Mouse (Mus musculus): ENCODE measurements around the gene Ctsh. TPM values are rescaled to one million over a fixed set of nuclear protein-coding genes. Genes with fewer than 3 reads are reported as not detected.

The Ctsh gene
- polyA plus RNA-seq (2015; fragmentation: Nextera tagmentation; extraction: Ambion mirVana), result 16.1 and 21.9 TPM in 2 replicates

DNA sequence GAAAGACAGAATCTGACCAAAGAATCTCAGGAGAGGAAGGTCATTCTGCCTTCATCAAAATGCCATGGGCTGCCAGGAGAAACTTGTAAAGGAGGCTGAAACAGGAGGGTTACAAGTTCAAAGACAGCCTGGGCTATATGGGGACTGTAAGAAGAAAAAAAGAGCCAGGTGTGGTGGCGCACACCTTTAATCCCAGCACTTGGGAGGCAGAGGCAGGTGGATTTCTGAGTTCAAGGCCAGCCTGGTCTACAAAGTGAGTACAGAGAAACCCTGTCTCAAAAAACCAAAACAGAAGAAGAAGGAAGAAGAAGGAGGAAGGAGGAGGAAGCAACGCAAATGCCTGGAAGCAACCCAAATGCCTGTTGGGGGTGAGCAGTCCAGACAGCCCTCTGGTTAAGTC lies at the start of gene Ctsh:
Gene Ctsh, plus strand, starts transcription at position 301 of the 400 bp plus-strand sequence.
- Histone ChIP-seq H3K27ac (replicated peaks) (no peak within 1 kb of the TSS), H3K27me3 (no peaks in the 10 kb centered on the region; the same call in 1 of the 2 replicates), H3K4me1 (peaks cover 10% of the 10 kb centered on the region), H3K4me3 (peak within 1 kb of the TSS; percentile 34), H3K4me2 (replicated peaks) (peak within 1 kb of the TSS; percentile 48), H3K9ac (replicated peaks) (peak within 1 kb of the TSS; percentile 19; the same call in 1 of the 2 replicates), H3K9me3 (no peaks in the 10 kb centered on the region), H3K36me3 (no peaks in the 10 kb centered on the region)
- WGBS, result 87% methylated on average over 2 of the region's 2 CpGs
- ATAC-seq (replicated peaks), result no peak

DNA sequence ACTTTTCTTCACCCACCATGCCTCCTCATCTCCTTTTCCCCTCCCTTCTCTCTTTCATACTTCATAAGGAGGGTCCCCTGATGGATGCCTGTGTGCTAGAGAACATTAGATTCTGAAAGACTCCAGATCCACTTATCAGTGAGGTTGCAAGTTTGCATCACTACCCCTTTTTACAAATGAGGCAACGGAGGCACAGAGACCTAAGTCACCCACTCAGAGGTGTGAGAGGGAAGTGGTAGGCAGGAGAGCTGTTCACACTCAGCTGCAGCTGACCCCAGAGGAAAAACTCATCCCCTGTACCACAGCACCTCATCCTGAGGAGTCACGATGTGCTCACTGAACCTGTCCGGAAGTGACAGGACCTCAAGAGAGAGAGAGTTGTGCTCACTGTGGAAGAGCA lies 47.5 kb upstream of the Ctsh start:
- Histone ChIP-seq H3K36me3 (no peaks in the 10 kb centered on the region), H3K27me3 (no peaks in the 10 kb centered on the region), H3K4me1 (no peaks in the 10 kb centered on the region), H3K4me2 (replicated peaks) (no peak overlapping the region), H3K9me3 (no peaks in the 10 kb centered on the region), H3K27ac (replicated peaks) (no peak overlapping the region), H3K4me3 (no peak overlapping the region), H3K9ac (replicated peaks) (no peak overlapping the region)
- no peak for ATAC-seq (replicated peaks)
- 94% methylated on average over 3 of the region's 3 CpGs for WGBS

DNA sequence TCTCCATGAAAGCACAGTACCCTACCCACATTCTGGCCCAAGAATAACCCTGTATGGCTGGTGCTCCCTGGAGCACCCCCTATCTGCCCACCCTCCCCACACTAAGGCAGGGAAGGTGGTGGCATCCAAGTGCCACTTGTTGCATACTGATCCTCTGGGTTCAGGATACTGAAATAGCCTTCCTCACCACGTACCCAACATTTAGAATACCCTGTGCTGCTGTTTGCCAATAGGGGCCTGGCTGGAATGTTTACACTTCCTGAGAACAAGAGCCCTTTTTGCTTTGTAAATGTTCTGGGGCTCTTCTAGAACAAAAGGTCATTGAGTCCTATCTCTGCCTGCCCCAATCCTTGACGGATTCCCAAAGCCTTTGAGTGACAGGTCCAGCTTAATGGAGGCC lies 46.9 kb upstream of the Ctsh start:
- Histone ChIP-seq H3K9me3 (no peaks in the 10 kb centered on the region), H3K27ac (replicated peaks) (no peak overlapping the region), H3K4me2 (replicated peaks) (no peak overlapping the region), H3K9ac (replicated peaks) (no peak overlapping the region), H3K36me3 (no peaks in the 10 kb centered on the region), H3K4me3 (no peak overlapping the region), H3K27me3 (no peaks in the 10 kb centered on the region), H3K4me1 (no peaks in the 10 kb centered on the region)
- 12% methylated on average over 2 of the region's 2 CpGs for WGBS
- ATAC-seq (replicated peaks), result no peak

DNA sequence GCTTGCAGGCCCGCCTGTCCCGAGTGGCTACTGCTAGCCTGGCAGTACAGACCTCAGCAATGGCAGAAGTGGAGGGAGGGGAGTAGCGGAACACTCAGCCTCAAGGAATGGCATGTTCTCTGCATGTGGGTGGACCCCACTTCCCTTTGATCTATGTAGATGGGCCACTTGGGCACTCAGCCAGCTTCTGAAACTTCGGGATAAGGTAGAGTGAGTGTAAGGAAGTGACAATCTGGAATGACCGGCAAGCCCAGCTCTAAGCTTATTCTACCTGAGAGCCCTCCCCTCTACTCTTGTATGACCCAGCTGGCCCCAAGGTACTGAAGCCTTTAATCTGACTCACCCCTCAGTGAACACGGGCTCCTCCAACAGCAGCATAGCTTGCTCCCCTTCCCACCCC lies 45.8 kb upstream of the Ctsh start:
- Histone ChIP-seq H3K4me2 (replicated peaks) (no peak overlapping the region), H3K36me3 (no peaks in the 10 kb centered on the region), H3K27me3 (no peaks in the 10 kb centered on the region), H3K27ac (replicated peaks) (no peak overlapping the region), H3K4me1 (no peaks in the 10 kb centered on the region), H3K9me3 (no peaks in the 10 kb centered on the region), H3K9ac (replicated peaks) (no peak overlapping the region), H3K4me3 (no peak overlapping the region)
- ATAC-seq (replicated peaks), result no peak
- WGBS, result 84% methylated on average over 6 of the region's 6 CpGs

DNA sequence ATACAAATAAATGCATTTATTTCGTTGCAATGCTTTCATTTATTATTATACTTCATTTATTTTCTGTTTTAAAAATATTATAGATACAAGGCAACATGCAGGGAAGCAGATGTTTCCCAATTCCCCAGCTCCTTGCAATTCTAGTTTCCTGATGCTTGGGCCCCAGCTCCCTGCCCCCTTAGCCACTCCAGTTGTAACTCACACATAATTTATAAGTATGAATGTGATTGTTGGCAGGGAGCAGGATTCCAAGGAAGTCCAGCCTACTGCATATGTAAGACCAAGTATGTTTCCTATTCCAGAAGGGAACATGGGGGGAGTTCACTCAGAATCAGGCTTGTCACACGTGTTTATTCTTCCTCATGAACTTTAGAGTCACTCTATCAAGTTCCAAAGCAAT lies 42.1 kb upstream of the Ctsh start:
- Histone ChIP-seq H3K4me2 (replicated peaks) (no peak overlapping the region), H3K27ac (replicated peaks) (no peak overlapping the region), H3K36me3 (no peaks in the 10 kb centered on the region), H3K27me3 (no peaks in the 10 kb centered on the region), H3K9ac (replicated peaks) (no peak overlapping the region), H3K9me3 (no peaks in the 10 kb centered on the region), H3K4me1 (no peaks in the 10 kb centered on the region), H3K4me3 (no peak overlapping the region)
- ATAC-seq (replicated peaks), result no peak
- 68% methylated on average over 2 of the region's 2 CpGs for WGBS

DNA sequence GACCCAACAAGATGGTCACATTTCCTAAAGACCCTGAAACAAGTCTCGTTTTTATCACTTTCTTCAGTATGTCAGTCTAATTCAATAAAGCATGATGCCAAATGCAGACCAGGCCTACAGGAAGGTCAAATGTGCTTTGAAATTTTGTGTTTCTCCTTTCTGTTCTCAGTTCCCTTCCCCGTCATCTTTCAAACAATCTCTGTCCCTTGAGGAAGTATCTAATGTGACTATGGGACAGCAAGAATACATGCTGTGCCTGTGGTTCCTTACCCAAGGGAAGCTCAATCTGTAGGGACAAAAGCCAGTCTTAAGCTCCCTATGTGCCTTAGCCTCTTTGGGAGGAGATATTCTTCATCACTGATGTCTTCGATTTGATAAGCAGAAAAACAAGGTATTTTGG lies 39.3 kb upstream of the Ctsh start:
- WGBS, result 89% methylated on average over 3 of the region's 3 CpGs
- no peak overlapping the region for H3K4me3 ChIP-seq
- ATAC-seq (replicated peaks), result no peak

DNA sequence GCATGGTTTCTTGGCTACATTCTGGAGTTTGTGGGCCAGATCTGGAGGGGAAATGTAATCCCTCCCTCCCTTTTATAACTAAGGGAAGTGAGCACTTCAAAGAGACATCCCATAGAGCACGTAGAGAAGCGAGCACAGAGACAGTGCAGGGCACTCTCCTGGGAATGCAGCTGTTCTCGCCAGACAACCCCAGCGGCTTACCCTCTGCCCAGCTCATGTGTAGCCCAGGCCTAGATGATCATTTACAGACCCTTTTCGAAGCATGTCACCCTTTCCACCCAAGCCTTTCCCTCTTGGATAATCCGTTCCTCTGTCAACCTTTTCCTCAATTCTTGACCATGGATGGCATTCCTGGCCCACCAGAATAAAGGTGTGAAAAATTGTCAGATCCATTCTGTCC lies 37.7 kb upstream of the Ctsh start:
- Histone ChIP-seq H3K4me3 (no peak overlapping the region), H3K27ac (replicated peaks) (no peak overlapping the region), H3K36me3 (no peaks in the 10 kb centered on the region), H3K9me3 (no peaks in the 10 kb centered on the region), H3K27me3 (no peaks in the 10 kb centered on the region), H3K9ac (replicated peaks) (no peak overlapping the region), H3K4me1 (no peaks in the 10 kb centered on the region), H3K4me2 (replicated peaks) (no peak overlapping the region)
- no peak for ATAC-seq (replicated peaks)
- 91% methylated on average over 6 of the region's 6 CpGs for WGBS

More for the DNA sequence above, 39.3 kb upstream of the Ctsh start:
- H3K9ac ChIP-seq (replicated peaks), result no peak overlapping the region
- no peaks in the 10 kb centered on the region for H3K36me3 ChIP-seq
- no peak overlapping the region for H3K27ac ChIP-seq (replicated peaks)
- no peaks in the 10 kb centered on the region for H3K9me3 ChIP-seq
- H3K27me3 ChIP-seq, result no peaks in the 10 kb centered on the region
- H3K4me1 ChIP-seq, result no peaks in the 10 kb centered on the region
- no peak overlapping the region for H3K4me2 ChIP-seq (replicated peaks)

DNA sequence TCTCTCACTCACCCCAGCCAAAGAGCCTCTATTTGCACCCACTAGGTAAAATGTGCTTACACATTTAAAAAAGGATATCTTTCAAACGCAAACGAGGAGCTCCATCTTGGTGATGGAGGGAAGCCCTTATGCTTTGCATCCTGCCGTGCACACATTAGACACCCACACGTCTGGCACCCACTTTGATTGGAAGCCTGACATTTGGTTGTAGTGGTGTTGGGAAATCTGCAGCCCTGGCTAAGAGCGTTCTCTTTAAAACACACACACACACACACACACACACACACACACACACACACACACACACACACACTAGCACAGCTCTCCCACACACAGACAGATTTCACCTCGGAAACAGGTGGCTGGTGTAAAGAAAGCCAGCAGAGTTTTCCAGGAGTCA lies 33.1 kb upstream of the Ctsh start:
- Histone ChIP-seq H3K4me3 (no peak overlapping the region), H3K9ac (replicated peaks) (no peak overlapping the region), H3K27ac (replicated peaks) (no peak overlapping the region), H3K4me1 (no peaks in the 10 kb centered on the region), H3K36me3 (no peaks in the 10 kb centered on the region), H3K9me3 (no peaks in the 10 kb centered on the region), H3K4me2 (replicated peaks) (no peak overlapping the region), H3K27me3 (no peaks in the 10 kb centered on the region)
- no peak for ATAC-seq (replicated peaks)
- 72% methylated on average over 6 of the region's 6 CpGs for WGBS

DNA sequence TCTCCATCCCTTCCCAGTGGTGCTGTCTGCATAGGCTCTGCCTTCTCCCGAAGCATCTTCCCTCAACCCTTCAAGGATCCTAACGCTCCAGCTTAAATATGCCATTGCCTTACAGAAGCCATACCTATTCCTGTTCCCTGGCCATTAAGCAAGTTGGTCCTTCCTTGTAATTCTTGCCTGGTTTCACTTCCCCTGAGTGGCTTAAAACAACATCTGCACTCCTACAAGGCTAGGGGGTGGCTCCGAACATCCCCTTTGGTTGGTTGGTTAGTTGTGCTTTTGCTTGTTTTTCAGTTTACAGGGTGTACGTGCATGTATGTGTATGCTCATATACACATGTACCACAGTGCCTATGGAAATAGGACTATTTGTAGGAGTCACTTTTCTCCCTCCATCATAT lies 32.5 kb upstream of the Ctsh start:
- H3K9ac ChIP-seq (replicated peaks), result no peak overlapping the region
- no peaks in the 10 kb centered on the region for H3K27me3 ChIP-seq
- H3K4me3 ChIP-seq, result no peak overlapping the region
- no peaks in the 10 kb centered on the region for H3K36me3 ChIP-seq
- H3K4me2 ChIP-seq (replicated peaks), result no peak overlapping the region
- WGBS, result 94% methylated on average over 4 of the region's 4 CpGs
- no peak overlapping the region for H3K27ac ChIP-seq (replicated peaks)
- no peaks in the 10 kb centered on the region for H3K4me1 ChIP-seq
- ATAC-seq (replicated peaks), result no peak
- H3K9me3 ChIP-seq, result no peaks in the 10 kb centered on the region

DNA sequence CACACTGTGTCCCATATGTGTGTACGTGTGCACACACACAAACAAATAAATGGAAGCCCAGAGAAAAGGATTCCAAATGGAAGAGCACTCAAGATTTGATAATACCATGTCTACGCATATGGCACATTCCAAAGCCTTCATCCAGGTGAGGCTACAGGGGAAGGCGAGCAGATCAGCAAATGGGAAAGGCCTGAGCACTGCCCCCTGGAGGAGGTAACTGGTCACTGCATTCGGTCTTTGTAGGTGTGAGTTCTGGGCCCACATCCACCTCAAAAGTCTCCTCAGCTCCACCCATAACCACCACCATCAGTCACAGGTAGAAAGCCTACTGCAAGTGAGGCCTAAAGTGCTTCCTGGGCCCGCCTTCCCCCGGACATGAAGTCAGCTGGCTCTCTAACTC lies 26.2 kb upstream of the Ctsh start:
- Histone ChIP-seq H3K36me3 (no peaks in the 10 kb centered on the region), H3K9ac (replicated peaks) (no peak overlapping the region), H3K4me2 (replicated peaks) (no peak overlapping the region), H3K4me1 (no peaks in the 10 kb centered on the region), H3K9me3 (no peaks in the 10 kb centered on the region), H3K4me3 (no peak overlapping the region), H3K27ac (replicated peaks) (no peak overlapping the region), H3K27me3 (no peaks in the 10 kb centered on the region)
- ATAC-seq (replicated peaks), result no peak
- 91% methylated on average over 6 of the region's 6 CpGs for WGBS

DNA sequence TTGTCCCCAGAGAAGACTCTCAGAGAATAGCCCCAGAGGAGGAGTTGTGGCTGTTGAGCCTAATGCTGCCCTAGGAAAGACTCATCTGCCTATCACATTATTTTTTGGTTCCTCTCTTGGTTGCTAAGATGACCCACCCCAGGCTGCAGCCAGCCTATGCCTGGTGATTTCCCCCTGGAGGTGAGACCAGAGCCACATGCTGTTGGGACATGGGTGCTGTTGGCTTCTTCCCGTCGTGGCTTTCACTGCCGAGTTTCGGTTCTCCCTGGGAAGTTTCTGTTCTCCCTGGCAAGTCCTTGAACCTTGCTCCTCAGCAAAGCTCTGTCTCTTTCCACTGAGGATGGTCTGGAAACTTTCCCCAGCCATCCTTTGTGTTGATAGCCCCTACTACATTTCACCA lies 20.0 kb upstream of the Ctsh start:
- Histone ChIP-seq H3K4me2 (replicated peaks) (no peak overlapping the region), H3K4me1 (no peaks in the 10 kb centered on the region), H3K27ac (replicated peaks) (no peak overlapping the region), H3K4me3 (no peak overlapping the region), H3K9ac (replicated peaks) (no peak overlapping the region), H3K9me3 (no peaks in the 10 kb centered on the region), H3K36me3 (no peaks in the 10 kb centered on the region), H3K27me3 (no peaks in the 10 kb centered on the region)
- ATAC-seq (replicated peaks), result no peak
- WGBS, result 87% methylated on average over 4 of the region's 4 CpGs

DNA sequence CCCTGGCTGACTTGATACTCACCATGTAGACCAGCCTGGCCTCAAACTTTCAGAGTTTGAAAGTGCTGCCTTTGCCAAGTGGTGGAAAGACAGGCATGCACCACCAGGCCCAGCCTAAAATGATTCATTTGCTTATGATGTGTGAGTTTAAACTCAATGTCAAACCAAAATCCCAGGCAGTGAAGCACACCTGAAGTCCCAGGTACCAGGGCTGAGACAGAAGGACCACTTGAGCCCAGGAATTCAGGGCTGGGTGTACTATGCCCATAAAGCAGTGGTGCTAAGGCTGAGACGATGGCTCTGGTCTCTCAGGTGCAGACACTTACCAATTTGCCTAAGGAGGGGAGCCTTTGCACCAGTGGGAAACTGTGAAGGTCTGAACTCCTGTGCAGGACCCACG lies 18.8 kb upstream of the Ctsh start:
- Histone ChIP-seq H3K9me3 (no peaks in the 10 kb centered on the region), H3K27me3 (no peaks in the 10 kb centered on the region), H3K9ac (replicated peaks) (no peak overlapping the region), H3K4me2 (replicated peaks) (no peak overlapping the region), H3K36me3 (no peaks in the 10 kb centered on the region), H3K27ac (replicated peaks) (no peak overlapping the region), H3K4me3 (no peak overlapping the region), H3K4me1 (no peaks in the 10 kb centered on the region)
- ATAC-seq (replicated peaks), result no peak
- 80% methylated on average over 2 of the region's 2 CpGs for WGBS

DNA sequence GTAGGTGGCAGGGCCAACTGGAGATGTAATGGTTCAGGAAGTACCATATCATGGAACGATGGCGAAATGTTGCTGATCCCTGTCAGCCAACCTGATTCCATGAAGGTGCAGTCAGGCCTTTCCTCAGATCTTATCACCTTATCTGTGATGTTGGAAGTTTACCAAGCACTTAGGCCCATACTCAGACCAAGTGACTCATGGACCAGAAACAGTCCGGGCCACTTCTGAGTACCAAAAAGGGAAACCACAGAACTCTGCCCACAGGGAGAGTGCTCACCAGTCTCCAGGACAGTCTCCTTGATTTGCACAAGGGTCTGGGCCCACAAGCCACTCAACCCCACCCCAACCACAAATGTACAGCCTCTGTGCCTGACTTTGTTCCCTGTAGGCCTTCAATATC lies 18.2 kb upstream of the Ctsh start:
- WGBS, result 91% methylated on average over 3 of the region's 3 CpGs
- no peak overlapping the region for H3K27ac ChIP-seq (replicated peaks)
- no peaks in the 10 kb centered on the region for H3K27me3 ChIP-seq
- ATAC-seq (replicated peaks), result no peak
- no peak overlapping the region for H3K9ac ChIP-seq (replicated peaks)
- H3K4me3 ChIP-seq, result no peak overlapping the region
- H3K4me1 ChIP-seq, result no peaks in the 10 kb centered on the region
- no peak overlapping the region for H3K4me2 ChIP-seq (replicated peaks)
- no peaks in the 10 kb centered on the region for H3K36me3 ChIP-seq
- no peaks in the 10 kb centered on the region for H3K9me3 ChIP-seq

Measured in forebrain, embryonic 15.5 days (tissue).